Mouse (Mus musculus): Measurements from ENCODE around the gene Plekhg1. TPM values are rescaled to one million over a fixed set of nuclear protein-coding genes. Genes with fewer than 3 reads are reported as not detected.

The Plekhg1 gene
- total and polyA plus RNA-seq, 3 experiments, result 0.60 to 0.97 (median 0.68) TPM

- TF ChIP-seq USF2 (conservative IDR thresholded peaks at IDR 0.05; ENCODE audit: low read depth, low read length) (no peak), ZMIZ1 (IDR thresholded peaks at IDR 0.05; ENCODE audit: low read depth, low read length) (peak; percentile 83), ZC3H11A (IDR thresholded peaks at IDR 0.05; ENCODE audit: low read depth, low read length) (no peak), TCF12 (IDR thresholded peaks at IDR 0.05; ENCODE audit: low read depth, low read length) (peak; percentile 86), POLR2AphosphoS2 (IDR thresholded peaks at IDR 0.05; ENCODE audit: low read depth, low read length) (peak; percentile 40; the same call in 1 of the 2 replicates), RCOR1 (conservative IDR thresholded peaks at IDR 0.05; ENCODE audit: low read depth, low read length) (peak; percentile 82; the same call in 1 of the 2 replicates), SIN3A (IDR thresholded peaks at IDR 0.05; ENCODE audit: low read length) (peak; percentile 83), CTCF (conservative IDR thresholded peaks at IDR 0.05 in 1 of 2, IDR thresholded peaks at IDR 0.05 in 1 of 2; ENCODE audit: low read depth in 2 of 2, low read length in 2 of 2) (no peak), JUN (IDR thresholded peaks at IDR 0.05; ENCODE audit: insufficient read depth, low read depth, low read length) (no peak), NELFE (IDR thresholded peaks at IDR 0.05; ENCODE audit: low read depth, low read length) (peak; percentile 49; the same call in 1 of the 2 replicates), KAT2A (IDR thresholded peaks at IDR 0.05; ENCODE audit: insufficient replicate concordance, low read length) (0 out of 2 replicates have a peak, but pooled peaks have one; percentile 69), MAX (IDR thresholded peaks at IDR 0.05; ENCODE audit: low read length) (peak; percentile 96), BHLHE40 (IDR thresholded peaks at IDR 0.05; ENCODE audit: low read depth, low read length) (peak; percentile 99)
These were observed 233.5 kb downstream of the Plekhg1 start (continued) for GRCm38 (mm10) chr10:3973589-3974070.

- peaks cover 6% of the 10 kb centered on the region for H3K9me3 ChIP-seq (replicated peaks; ENCODE audit: low read length)
- H3K36me3 ChIP-seq (replicated peaks in 1 of 2; ENCODE audit: control insufficient read depth in 1 of 2, insufficient read depth in 1 of 2, low read length in 1 of 2), result peaks cover 17 to 45% of the 10 kb centered on the region in 2 experiments
- in situ Hi-C loops (cut with MboI; ENCODE audit: low pct_ligation_motif_present, low pct_unique_long_range_greater_than_20kb, low sequenced_read_pairs), result no loop called here
- H3K9ac ChIP-seq (ENCODE audit: insufficient read depth, low read depth), result peak overlapping the region; percentile 83
- no peak for DNase-seq (ENCODE audit: extremely low read depth)
- H3K27ac ChIP-seq (ENCODE audit: insufficient read depth, low read depth), result peak overlapping the region; percentile 44; the same call in 1 of the 2 replicates
- TF ChIP-seq BHLHE40 (IDR thresholded peaks at IDR 0.05; ENCODE audit: low read depth, low read length) (no peak), MAX (IDR thresholded peaks at IDR 0.05; ENCODE audit: low read length) (0 out of 2 replicates have a peak, but pooled peaks have one; percentile 8)
- no peaks in the 10 kb centered on the region for H3K27me3 ChIP-seq (replicated peaks)
- dilution Hi-C loops (cut with MboI; ENCODE audit: extremely low pct_ligation_motif_present, extremely low pct_unique_long_range_greater_than_20kb, low sequenced_read_pairs), result no loop called here
- peak overlapping the region; percentile 60 to 95 (median 94) for H3K4me3 ChIP-seq (replicated peaks in 1 of 3; ENCODE audit: low read depth in 2 of 3, low read length in 2 of 3, poor library complexity in 1 of 3)
- H3K4me1 ChIP-seq (ENCODE audit: control insufficient read depth in 1 of 2, insufficient read depth in 2 of 2), result peaks cover 7 to 43% of the 10 kb centered on the region in 2 experiments; a peak in 3 of 4 replicates
- H3K4me2 ChIP-seq (ENCODE audit: insufficient read depth, low read depth, poor library complexity, severe bottlenecking), result peak overlapping the region; percentile 88
- peaks cover 33% of the 10 kb centered on the region for H3K79me2 ChIP-seq (replicated peaks; ENCODE audit: control insufficient read depth, extremely low read depth, insufficient read depth, poor library complexity, severe bottlenecking)
These were observed 234.2 kb downstream of the Plekhg1 start for GRCm38 (mm10) chr10:3974380-3974779.

GRCm38 (mm10) chr10:3975898-3976622 lies 235.9 kb downstream of the Plekhg1 start:
- no peak for DNase-seq (ENCODE audit: extremely low read depth)
- in situ Hi-C loops (cut with MboI; ENCODE audit: low pct_ligation_motif_present, low pct_unique_long_range_greater_than_20kb, low sequenced_read_pairs) (no loop called here), dilution Hi-C loops (cut with MboI; ENCODE audit: extremely low pct_ligation_motif_present, extremely low pct_unique_long_range_greater_than_20kb, low sequenced_read_pairs) (no loop called here)
- TF ChIP-seq MAZ (IDR thresholded peaks at IDR 0.05; ENCODE audit: low read depth, low read length) (no peak), MAFK (IDR thresholded peaks at IDR 0.05; ENCODE audit: insufficient replicate concordance, low read length) (peak; percentile 39; the same call in 1 of the 2 replicates), MYC (IDR thresholded peaks at IDR 0.05; ENCODE audit: low read depth, low read length) (no peak)
- H3K27ac ChIP-seq (ENCODE audit: insufficient read depth, low read depth), result peak overlapping the region; percentile 8; the same call in 1 of the 2 replicates
- H3K4me1 ChIP-seq (ENCODE audit: control insufficient read depth in 1 of 2, insufficient read depth in 2 of 2), result peaks cover 7 to 43% of the 10 kb centered on the region in 2 experiments; a peak in 3 of 4 replicates
- H3K9me3 ChIP-seq (replicated peaks; ENCODE audit: low read length), result peaks cover 10% of the 10 kb centered on the region
- H3K36me3 ChIP-seq (replicated peaks in 1 of 2; ENCODE audit: control insufficient read depth in 1 of 2, insufficient read depth in 1 of 2, low read length in 1 of 2), result peaks cover 32 to 62% of the 10 kb centered on the region in 2 experiments
- H3K4me3 ChIP-seq (replicated peaks in 1 of 3; ENCODE audit: low read depth in 2 of 3, low read length in 2 of 3, poor library complexity in 1 of 3), result no peak overlapping the region
- H3K4me2 ChIP-seq (ENCODE audit: insufficient read depth, low read depth, poor library complexity, severe bottlenecking), result peak overlapping the region; percentile 88
- H3K79me2 ChIP-seq (replicated peaks; ENCODE audit: control insufficient read depth, extremely low read depth, insufficient read depth, poor library complexity, severe bottlenecking), result peaks cover 33% of the 10 kb centered on the region
- peak overlapping the region; percentile 83 for H3K9ac ChIP-seq (ENCODE audit: insufficient read depth, low read depth)
- H3K27me3 ChIP-seq (replicated peaks), result no peaks in the 10 kb centered on the region
